Mouse (Mus musculus) testis, adult 2 months (tissue): ENCODE results near the gene Grin2a. TPM values are rescaled to one million over a fixed set of nuclear protein-coding genes. Genes with fewer than 3 reads are reported as not detected.

Source experiments
- H3K27ac ChIP-seq: fragments of 200-500 bp; 2 replicates; pipeline ENCODE4 v1.5.1; 2012; ENCODE audit warnings: low read depth, low read length; ENCODE audit not compliant: control insufficient read depth, insufficient read depth
- H3K27me3 ChIP-seq: fragments of 200-500 bp; 2 replicates; pipeline ENCODE4 v1.6.1; 2012; ENCODE audit warnings: mild to moderate bottlenecking, low read length, moderate library complexity; ENCODE audit not compliant: control insufficient read depth, insufficient read depth
- H3K36me3 ChIP-seq: fragments of 200-500 bp; 2 replicates; pipeline ENCODE4 v1.6.1; 2012; ENCODE audit warnings: mild to moderate bottlenecking, low read length; ENCODE audit not compliant: control insufficient read depth, insufficient read depth
- H3K4me1 ChIP-seq: fragments of 200-500 bp; 2 replicates; pipeline ENCODE4 v1.6.1; 2012; ENCODE audit warnings: low read length; ENCODE audit not compliant: control insufficient read depth, insufficient read depth
- H3K4me3 ChIP-seq: fragments of 200-500 bp; 2 replicates; pipeline ENCODE4 v1.5.1; 2012; ENCODE audit warnings: low read depth, mild to moderate bottlenecking, low read length, moderate library complexity, mixed read lengths; ENCODE audit not compliant: control insufficient read depth
- CTCF ChIP-seq: fragments of 200-500 bp; IDR thresholded peaks from 2 replicates; pipeline ENCODE4 v1.5.1; 2012; ENCODE audit warnings: low read depth, mild to moderate bottlenecking, inconsistent platforms, low read length, moderate library complexity; ENCODE audit not compliant: control insufficient read depth, insufficient read depth, insufficient replicate concordance
- POLR2A ChIP-seq: fragments of 200-500 bp; IDR thresholded peaks from 2 replicates; pipeline ENCODE4 v1.6.1; 2012; ENCODE audit warnings: low read depth, mild to moderate bottlenecking, inconsistent platforms, low read length, moderate library complexity; ENCODE audit not compliant: control insufficient read depth
- polyA plus RNA-seq: library from polyadenylated mRNA; depleted of rRNA; stranded (reverse); fragments of >200 nt; gene quantifications from 2 replicates; pipeline ENCODE4 v1.2.3, GENCODE M21; 2012

The Grin2a gene
- polyA plus RNA-seq, 1 experiment = 0.27 TPM

DNA sequence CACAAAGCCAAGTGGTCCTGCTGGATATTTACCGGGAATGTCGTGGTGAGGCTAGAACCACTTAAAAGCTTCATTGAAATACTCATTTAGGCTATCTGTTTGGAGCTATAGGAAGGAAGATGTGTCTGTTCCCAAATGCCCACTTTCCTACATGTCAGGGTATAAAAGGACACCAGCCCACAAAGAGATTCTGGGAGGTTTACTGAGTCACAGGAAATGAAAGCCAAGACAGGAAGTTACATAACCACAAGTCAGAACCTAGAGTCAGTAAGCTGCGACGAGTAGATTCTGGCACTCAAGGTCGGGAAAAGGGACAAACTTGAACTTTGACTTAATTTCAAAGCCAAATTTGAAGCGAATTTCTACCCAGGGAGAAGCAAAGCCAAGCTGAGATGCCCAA is 30.9 kb downstream of the Grin2a start:
- H3K4me1 ChIP-seq = no peaks in the 10 kb centered on the region
- no peak overlapping the region for H3K27ac ChIP-seq
- no peak overlapping the region for H3K4me3 ChIP-seq
- no peaks in the 10 kb centered on the region for H3K27me3 ChIP-seq
- TF ChIP-seq CTCF (no peak), POLR2A (no peak)
- H3K36me3 ChIP-seq = no peaks in the 10 kb centered on the region

DNA sequence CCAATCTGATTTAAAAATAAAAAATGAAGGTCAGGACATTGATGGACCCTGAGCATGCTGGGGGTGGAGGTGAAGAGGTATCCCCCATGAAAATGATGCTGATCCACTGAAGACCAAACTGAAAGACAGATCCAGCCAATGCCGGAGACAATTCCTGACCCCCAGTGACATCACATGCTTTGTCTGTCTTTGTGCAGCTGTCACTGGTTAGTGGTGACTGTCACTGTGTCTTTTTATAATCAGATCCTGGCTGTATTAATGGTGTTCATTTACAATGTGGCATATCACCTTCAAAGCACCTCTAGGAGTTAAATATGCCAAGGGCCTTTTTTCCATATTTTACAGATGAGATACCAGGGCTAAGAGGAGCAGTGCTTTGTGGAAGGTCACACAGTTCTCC is 32.9 kb downstream of the Grin2a start:
- H3K36me3 ChIP-seq = no peaks in the 10 kb centered on the region
- H3K27me3 ChIP-seq = no peaks in the 10 kb centered on the region
- no peaks in the 10 kb centered on the region for H3K4me1 ChIP-seq
- no peak overlapping the region for H3K27ac ChIP-seq
- TF ChIP-seq POLR2A = no peak
- TF ChIP-seq CTCF = no peak
- no peak overlapping the region for H3K4me3 ChIP-seq

DNA sequence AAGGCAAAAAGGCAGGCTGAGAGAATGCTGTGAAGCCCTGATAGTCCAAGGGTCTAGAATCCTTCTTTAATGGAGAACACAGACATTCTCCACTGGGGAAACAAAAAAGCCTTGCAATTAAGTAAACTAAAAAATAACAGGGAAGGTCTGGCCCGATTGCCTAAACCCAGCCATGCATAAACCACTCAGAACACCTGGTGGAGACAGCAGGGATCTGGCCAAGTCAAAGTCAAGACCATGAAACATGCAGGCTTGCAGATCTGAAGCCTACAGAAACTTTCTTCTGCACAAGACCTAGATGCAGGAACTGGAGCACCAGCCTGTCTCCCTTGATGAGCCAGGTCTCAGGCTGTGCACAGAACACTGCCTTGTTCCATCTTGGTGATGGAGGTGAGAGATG is 36.0 kb downstream of the Grin2a start:
- Histone ChIP-seq H3K4me3 (no peak overlapping the region), H3K4me1 (no peaks in the 10 kb centered on the region), H3K36me3 (no peaks in the 10 kb centered on the region), H3K27me3 (no peaks in the 10 kb centered on the region), H3K27ac (no peak overlapping the region)
- TF ChIP-seq POLR2A = no peak
- no peak for TF ChIP-seq CTCF

- Histone ChIP-seq H3K27ac (no peak overlapping the region), H3K27me3 (no peaks in the 10 kb centered on the region), H3K4me1 (no peaks in the 10 kb centered on the region), H3K4me3 (no peak overlapping the region), H3K36me3 (no peaks in the 10 kb centered on the region)
- TF ChIP-seq CTCF = no peak
- no peak for TF ChIP-seq POLR2A
These were observed 41.1 kb downstream of the Grin2a start for GRCm38 (mm10) chr16:9954266-9954665.

- H3K4me1 ChIP-seq = no peaks in the 10 kb centered on the region
- H3K36me3 ChIP-seq = no peaks in the 10 kb centered on the region
- TF ChIP-seq POLR2A (no peak), CTCF (no peak)
- H3K27me3 ChIP-seq = no peaks in the 10 kb centered on the region
- H3K4me3 ChIP-seq = no peak overlapping the region
- no peak overlapping the region for H3K27ac ChIP-seq
These were observed 41.9 kb downstream of the Grin2a start for GRCm38 (mm10) chr16:9953396-9953831.

GRCm38 (mm10) chr16:9949250-9949649 is 46.1 kb downstream of the Grin2a start:
- Histone ChIP-seq H3K4me1 (no peaks in the 10 kb centered on the region), H3K27me3 (no peaks in the 10 kb centered on the region), H3K27ac (no peak overlapping the region), H3K4me3 (no peak overlapping the region), H3K36me3 (no peaks in the 10 kb centered on the region)
- no peak for TF ChIP-seq CTCF
- no peak for TF ChIP-seq POLR2A

- Histone ChIP-seq H3K27me3 (no peaks in the 10 kb centered on the region), H3K4me1 (no peaks in the 10 kb centered on the region), H3K4me3 (no peak overlapping the region), H3K27ac (no peak overlapping the region), H3K36me3 (no peaks in the 10 kb centered on the region)
- no peak for TF ChIP-seq POLR2A
- no peak for TF ChIP-seq CTCF
These were observed 47.9 kb downstream of the Grin2a start for GRCm38 (mm10) chr16:9947430-9947829.

DNA sequence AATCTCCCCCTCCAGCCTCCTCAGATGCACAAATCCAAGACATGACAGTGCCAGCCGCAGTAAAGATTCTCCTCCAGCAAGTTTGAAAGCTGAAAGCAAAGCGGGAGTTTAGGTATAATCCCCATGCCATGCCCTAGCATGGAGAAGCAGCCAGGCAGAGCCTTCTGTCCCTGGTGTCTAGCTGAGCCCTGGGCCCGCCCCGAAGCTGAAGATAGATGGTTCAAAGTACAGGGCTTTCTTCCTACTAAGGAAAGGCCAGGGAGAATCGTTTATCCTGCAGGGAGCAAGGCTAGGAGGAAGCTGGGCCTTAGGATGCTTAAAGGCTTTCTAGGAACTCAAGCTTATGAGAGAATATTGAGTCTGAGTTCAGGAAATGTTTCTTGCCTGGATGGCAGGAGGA is 50.5 kb downstream of the Grin2a start:
- Histone ChIP-seq H3K4me1 (no peaks in the 10 kb centered on the region), H3K27me3 (no peaks in the 10 kb centered on the region), H3K36me3 (no peaks in the 10 kb centered on the region), H3K27ac (no peak overlapping the region), H3K4me3 (no peak overlapping the region)
- TF ChIP-seq CTCF (no peak), POLR2A (no peak)
